Comparison of ENCODE assay signal across 7 mouse cellular contexts in the genomic region with DNA sequence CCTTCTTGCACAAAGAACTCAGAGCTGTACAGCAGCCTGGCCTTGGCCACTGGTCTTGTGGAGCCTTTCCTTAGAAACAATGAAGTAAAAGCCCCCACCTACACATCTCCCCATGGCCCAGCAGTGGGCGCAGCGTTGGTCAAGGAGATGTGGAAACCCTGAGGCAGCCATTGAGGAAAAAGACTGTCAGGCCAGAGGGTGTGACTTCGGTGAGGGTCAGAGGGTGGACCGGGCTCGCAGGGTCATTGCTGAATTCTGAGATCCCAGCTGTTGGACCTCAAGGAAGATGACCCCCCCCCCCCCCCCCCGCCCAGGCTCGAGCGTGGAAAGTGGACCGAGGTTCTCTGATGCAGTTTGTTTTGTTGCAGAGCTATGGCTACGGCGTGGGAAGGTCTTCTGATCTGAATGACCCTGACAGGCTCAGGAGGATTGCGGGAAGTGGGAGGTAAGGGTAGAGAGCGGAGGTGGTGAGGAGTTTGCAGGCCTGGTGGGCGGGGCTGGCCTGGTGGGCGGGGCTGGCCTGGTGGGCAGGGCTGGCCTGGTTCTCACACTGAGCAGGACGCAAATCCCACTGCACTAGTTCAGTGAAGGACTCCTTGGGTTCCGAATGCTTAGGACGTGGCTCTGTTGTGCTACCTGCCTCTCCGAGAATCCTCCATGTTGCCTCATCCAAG. TPM values are rescaled to one million over a fixed set of nuclear protein-coding genes. Genes with fewer than 3 reads are reported as not detected.
DNase-seq lines count a peak whose midpoint lies in the region; ATAC-seq and TF ChIP-seq lines count a peak whose summit lies in the region.

No protein-coding gene starts in this region.

- H3K9me3 ChIP-seq in intestine, embryonic 15.5 days = no peaks in the 10 kb centered on the region
- no peaks in the 10 kb centered on the region for H3K9me3 ChIP-seq in liver, postnatal 0 days (ENCODE audit: low read length)
- no peaks in the 10 kb centered on the region for H3K9me3 ChIP-seq in neural tube, embryonic 12.5 days

- H3K4me2 ChIP-seq in intestine, embryonic 15.5 days (replicated peaks) = peak overlapping the region; percentile 63
- H3K4me2 ChIP-seq in liver, postnatal 0 days (ENCODE audit: low read depth, low read length) = peak overlapping the region; percentile 60
- peak overlapping the region; percentile 54 for H3K4me2 ChIP-seq in neural tube, embryonic 12.5 days (replicated peaks)

- H3K4me1 ChIP-seq in intestine, embryonic 15.5 days (replicated peaks) = peaks cover 28% of the 10 kb centered on the region
- H3K4me1 ChIP-seq in liver, postnatal 0 days (ENCODE audit: insufficient read depth) = peaks cover 43% of the 10 kb centered on the region
- peaks cover 34% of the 10 kb centered on the region for H3K4me1 ChIP-seq in neural tube, embryonic 12.5 days

- peak; percentile 25 for ATAC-seq in granulocyte monocyte progenitor cell, adult 5-6 weeks (replicated peaks; ENCODE audit: poor library complexity, severe bottlenecking)
- ATAC-seq in intestine, embryonic 15.5 days = peak; percentile 87
- ATAC-seq in liver, postnatal 0 days = peak; percentile 40
- ATAC-seq in neural tube, embryonic 12.5 days (ENCODE audit: low FRiP score, low read depth) = peak; percentile 70; the same call in 1 of the 2 replicates

- no peaks in the 10 kb centered on the region for H3K27me3 ChIP-seq in intestine, embryonic 15.5 days (replicated peaks)
- H3K27me3 ChIP-seq in liver, postnatal 0 days (ENCODE audit: insufficient read depth, low read length) = no peaks in the 10 kb centered on the region
- no peaks in the 10 kb centered on the region for H3K27me3 ChIP-seq in neural tube, embryonic 12.5 days (replicated peaks)

- no peaks in the 10 kb centered on the region for H3K36me3 ChIP-seq in intestine, embryonic 15.5 days
- H3K36me3 ChIP-seq in liver, postnatal 0 days (replicated peaks; ENCODE audit: insufficient read depth, low read length) = no peaks in the 10 kb centered on the region
- no peaks in the 10 kb centered on the region for H3K36me3 ChIP-seq in neural tube, embryonic 12.5 days

- peak overlapping the region; percentile 23 for H3K4me3 ChIP-seq in intestine, embryonic 15.5 days (replicated peaks)
- 0 out of 2 replicates have a peak overlapping the region, but pooled peaks have one; percentile 9 for H3K4me3 ChIP-seq in liver, postnatal 0 days (ENCODE audit: low read depth, low read length)
- peak overlapping the region; percentile 20; the same call in 1 of the 2 replicates for H3K4me3 ChIP-seq in neural tube, embryonic 12.5 days

- peak; percentile 85 to 92 for DNase-seq in adrenal gland, adult (ENCODE audit: inconsistent age in 2 of 2, low spot score in 1 of 2)
- peak; percentile 84 for DNase-seq in embryo, embryonic 10 days (ENCODE audit: low spot score)
- peak; percentile 90 for DNase-seq in liver, postnatal 0 days
- DNase-seq in thymus, postnatal 36 days = peak; percentile 64 to 65

- no peak for TF ChIP-seq EP300 in liver, postnatal 0 days (IDR thresholded peaks at IDR 0.05; ENCODE audit: low read depth)

- 8% methylated on average over 19 of the region's 19 CpGs for WGBS in intestine, embryonic 15.5 days
- 11% methylated on average over 17 of the region's 19 CpGs for WGBS in liver, postnatal 0 days (ENCODE audit: insufficient replicate concordance)
- WGBS in neural tube, embryonic 12.5 days = 11% methylated on average over 19 of the region's 19 CpGs

- TF ChIP-seq CTCF in liver, postnatal 0 days (IDR thresholded peaks at IDR 0.05; ENCODE audit: low read depth) = no peak

- 0 out of 2 replicates have a peak overlapping the region, but pooled peaks have one; percentile 20 for H3K9ac ChIP-seq in intestine, embryonic 15.5 days
- peak overlapping the region; percentile 37; the same call in 1 of the 2 replicates for H3K9ac ChIP-seq in liver, postnatal 0 days (replicated peaks)
- H3K9ac ChIP-seq in neural tube, embryonic 12.5 days = 0 out of 2 replicates have a peak overlapping the region, but pooled peaks have one; percentile 31

- H3K27ac ChIP-seq in intestine, embryonic 15.5 days = peak overlapping the region; percentile 80
- peak overlapping the region; percentile 44 for H3K27ac ChIP-seq in liver, postnatal 0 days (ENCODE audit: low read depth)
- H3K27ac ChIP-seq in neural tube, embryonic 12.5 days = no peak overlapping the region

RNA-seq across cellular contexts. Expression of gene Tgm2, which starts 32.6 kb away (rescaled TPM):
- not detected in 2 replicates for total RNA-seq in granulocyte monocyte progenitor cell, adult 5-6 weeks (2014; fragmentation: Nextera tagmentation)
- 0.04 and 0.21 TPM in 2 replicates for total RNA-seq in granulocyte monocyte progenitor cell, adult 5-6 weeks (2017)
- 83.4 and 90.2 TPM in 2 replicates for polyA plus RNA-seq in intestine, embryonic 15.5 days (2015; fragmentation: Nextera tagmentation; extraction: Ambion mirVana)
- 44.4 and 59.7 TPM in 2 replicates for polyA plus RNA-seq in liver, postnatal 0 days (2015; fragmentation: Nextera tagmentation; extraction: Ambion mirVana)
- polyA plus RNA-seq in neural tube, embryonic 12.5 days (2016; fragmentation: Nextera tagmentation; extraction: Ambion mirVana) = 11.8 and 12.3 TPM in 2 replicates

RNA-seq across cellular contexts. Expression of gene D630003M21Rik, which starts 50.2 kb away (rescaled TPM):
- 0.21 TPM in 1 of 2 replicates, not detected in the other for total RNA-seq in granulocyte monocyte progenitor cell, adult 5-6 weeks (2014; fragmentation: Nextera tagmentation)
- not detected in 2 replicates for total RNA-seq in granulocyte monocyte progenitor cell, adult 5-6 weeks (2017)
- polyA plus RNA-seq in intestine, embryonic 15.5 days (2015; fragmentation: Nextera tagmentation; extraction: Ambion mirVana) = 2.5 and 2.6 TPM in 2 replicates
- 0.64 and 0.67 TPM in 2 replicates for polyA plus RNA-seq in liver, postnatal 0 days (2015; fragmentation: Nextera tagmentation; extraction: Ambion mirVana)
- 5.0 and 5.1 TPM in 2 replicates for polyA plus RNA-seq in neural tube, embryonic 12.5 days (2016; fragmentation: Nextera tagmentation; extraction: Ambion mirVana)

Comparison
In these comparisons a context has a peak if more than half of its experiments do, and no peak if none do; other contexts are left out.
1. ATAC-seq: peak in every context shown above with its lines; median percentile 87 in intestine, embryonic 15.5 days; 70 in neural tube, embryonic 12.5 days; 40 in liver, postnatal 0 days; 25 in granulocyte monocyte progenitor cell, adult 5-6 weeks.